In genomic region chr14:8161777-8162176, GRCm38 (mm10) we compare ENCODE assay signal across 8 mouse cellular contexts. TPM values are rescaled to one million over a fixed set of nuclear protein-coding genes. Genes with fewer than 3 reads are reported as not detected.
A peak's percentile ranks its signal among the peaks of the same experiment; 100 is the strongest.
DNase-seq lines count a peak whose midpoint lies in the region; ATAC-seq lines count a peak whose summit lies in the region.

No protein-coding gene starts in this region.

- H3K27me3 ChIP-seq in heart, embryonic 12.5 days (replicated peaks): no peaks in the 10 kb centered on the region
- H3K27me3 ChIP-seq in hindbrain, embryonic 11.5 days (ENCODE audit: control insufficient read depth, insufficient read depth, low read length): no peaks in the 10 kb centered on the region
- no peaks in the 10 kb centered on the region for H3K27me3 ChIP-seq in embryonic facial prominence, embryonic 10.5 days (replicated peaks; ENCODE audit: low read depth, poor library complexity, severe bottlenecking)

- H3K36me3 ChIP-seq in heart, embryonic 12.5 days: peaks cover 61% of the 10 kb centered on the region
- H3K36me3 ChIP-seq in hindbrain, embryonic 11.5 days (ENCODE audit: control insufficient read depth, insufficient read depth, low read length): no peaks in the 10 kb centered on the region
- H3K36me3 ChIP-seq in embryonic facial prominence, embryonic 10.5 days (replicated peaks): peaks cover 65% of the 10 kb centered on the region

- H3K9ac ChIP-seq in heart, embryonic 12.5 days: no peak overlapping the region
- H3K9ac ChIP-seq in hindbrain, embryonic 11.5 days (ENCODE audit: low read depth, low read length): no peak overlapping the region

- DNase-seq in heart, postnatal 14 days: peak; percentile 34 to 59
- peak; percentile 48 for DNase-seq in thymus, postnatal 14 days
- DNase-seq in thymus, postnatal 0 days (ENCODE audit: low spot score): no peak
- DNase-seq in kidney, postnatal 4 days: peak; percentile 49 to 62
- DNase-seq in thymus, postnatal 4 days: peak; percentile 73
- no peak for DNase-seq in hindbrain, embryonic 11.5 days (ENCODE audit: low spot score)
- DNase-seq in embryonic facial prominence, embryonic 10.5 days (ENCODE audit: low spot score): no peak

- H3K9me3 ChIP-seq in heart, embryonic 12.5 days (replicated peaks): no peaks in the 10 kb centered on the region
- H3K9me3 ChIP-seq in hindbrain, embryonic 11.5 days (ENCODE audit: control insufficient read depth, low read length): no peaks in the 10 kb centered on the region
- no peaks in the 10 kb centered on the region for H3K9me3 ChIP-seq in embryonic facial prominence, embryonic 10.5 days

- H3K4me1 ChIP-seq in heart, embryonic 12.5 days (replicated peaks): no peaks in the 10 kb centered on the region
- no peaks in the 10 kb centered on the region for H3K4me1 ChIP-seq in hindbrain, embryonic 11.5 days (replicated peaks; ENCODE audit: control insufficient read depth, insufficient read depth, low read length)
- H3K4me1 ChIP-seq in embryonic facial prominence, embryonic 10.5 days: no peaks in the 10 kb centered on the region

- WGBS in heart, embryonic 12.5 days: 85% methylated on average over 2 of the region's 2 CpGs
- WGBS in hindbrain, embryonic 11.5 days: 89% methylated on average over 2 of the region's 2 CpGs
- WGBS in embryonic facial prominence, embryonic 10.5 days: 85% methylated on average over 2 of the region's 2 CpGs

- ATAC-seq in heart, embryonic 12.5 days (ENCODE audit: insufficient number of reproducible peaks, low FRiP score): no peak
- ATAC-seq in hindbrain, embryonic 11.5 days (ENCODE audit: low FRiP score): no peak

- no peak overlapping the region for H3K4me3 ChIP-seq in heart, embryonic 12.5 days
- H3K4me3 ChIP-seq in hindbrain, embryonic 11.5 days (ENCODE audit: low read depth, low read length): no peak overlapping the region
- no peak overlapping the region for H3K4me3 ChIP-seq in embryonic facial prominence, embryonic 10.5 days

- H3K27ac ChIP-seq in heart, embryonic 12.5 days (ENCODE audit: poor library complexity, severe bottlenecking): no peak overlapping the region
- H3K27ac ChIP-seq in hindbrain, embryonic 11.5 days (ENCODE audit: low read depth, low read length): no peak overlapping the region
- H3K27ac ChIP-seq in embryonic facial prominence, embryonic 10.5 days (replicated peaks): no peak overlapping the region

- no peak overlapping the region for H3K4me2 ChIP-seq in heart, embryonic 12.5 days
- H3K4me2 ChIP-seq in hindbrain, embryonic 11.5 days (replicated peaks; ENCODE audit: low read depth, low read length): no peak overlapping the region

- intact Hi-C loops in heart, postnatal 14 days (cut with DNase I): loop anchor here (10.0 kb wide), 1 partner anchor 197 kb away; no protein-coding TSS in a partner anchor

RNA-seq across cellular contexts. Expression of gene Pdhb, which starts 11.0 kb away (rescaled TPM):
- total RNA-seq in heart, postnatal 14 days (2021): 100 to 1,000 TPM; 886 to 904 TPM
- 452 and 456 TPM in 2 replicates for polyA plus RNA-seq in heart, embryonic 12.5 days (2016; fragmentation: Nextera tagmentation; extraction: Ambion mirVana)
- 227 and 232 TPM in 2 replicates for polyA plus RNA-seq in thymus, postnatal 0 days (2015; fragmentation: Nextera tagmentation; extraction: Ambion mirVana)
- 228 and 233 TPM in 2 replicates for polyA plus RNA-seq in hindbrain, embryonic 11.5 days (2014; fragmentation: Nextera tagmentation; extraction: Ambion mirVana)
- 200 and 214 TPM in 2 replicates for polyA plus RNA-seq in embryonic facial prominence, embryonic 10.5 days (2016; fragmentation: Nextera tagmentation; extraction: Ambion mirVana)

RNA-seq across cellular contexts. Expression of gene Kctd6, which starts 52.2 kb away (rescaled TPM):
- total RNA-seq in heart, postnatal 14 days (2021): 10 to 100 TPM; 10.6 to 11.0 TPM
- polyA plus RNA-seq in heart, embryonic 12.5 days (2016; fragmentation: Nextera tagmentation; extraction: Ambion mirVana): 10.9 and 11.5 TPM in 2 replicates
- 10.2 and 12.6 TPM in 2 replicates for polyA plus RNA-seq in thymus, postnatal 0 days (2015; fragmentation: Nextera tagmentation; extraction: Ambion mirVana)
- 8.2 and 11.2 TPM in 2 replicates for polyA plus RNA-seq in hindbrain, embryonic 11.5 days (2014; fragmentation: Nextera tagmentation; extraction: Ambion mirVana)
- 6.3 and 8.3 TPM in 2 replicates for polyA plus RNA-seq in embryonic facial prominence, embryonic 10.5 days (2016; fragmentation: Nextera tagmentation; extraction: Ambion mirVana)

Comparison
In these comparisons a context has a peak if more than half of its experiments do, and no peak if none do; other contexts are left out.
1. DNase-seq: peak in heart, postnatal 14 days (2 of 2), thymus, postnatal 14 days (single experiment), kidney, postnatal 4 days (2 of 2) and thymus, postnatal 4 days (single experiment); none in thymus, postnatal 0 days (single experiment), hindbrain, embryonic 11.5 days (single experiment) and embryonic facial prominence, embryonic 10.5 days (single experiment).